Mouse (Mus musculus) heart, postnatal 10 days (tissue): ENCODE results near the gene Kcne4. TPM values are rescaled to one million over a fixed set of nuclear protein-coding genes. Genes with fewer than 3 reads are reported as not detected.

ENCODE experiments used
- DNase-seq, 2 experiments: peaks; one replicate each; pipeline ENCODE4 v3.0.0; 2021
- intact Hi-C: fragments of 180-260 bp; cut with DNase I; formaldehyde crosslinking; loops from one replicate; pipeline ENCODE4 v1.15.1; 2025
- total RNA-seq, 2 experiments: library from RNA; stranded (reverse); gene quantifications; 2 replicates each; pipeline ENCODE4 v1.2.3; 2021

Gene Kcne4
- total RNA-seq, 2 experiments from 2014 or later = 3.1 to 4.4 TPM

DNA sequence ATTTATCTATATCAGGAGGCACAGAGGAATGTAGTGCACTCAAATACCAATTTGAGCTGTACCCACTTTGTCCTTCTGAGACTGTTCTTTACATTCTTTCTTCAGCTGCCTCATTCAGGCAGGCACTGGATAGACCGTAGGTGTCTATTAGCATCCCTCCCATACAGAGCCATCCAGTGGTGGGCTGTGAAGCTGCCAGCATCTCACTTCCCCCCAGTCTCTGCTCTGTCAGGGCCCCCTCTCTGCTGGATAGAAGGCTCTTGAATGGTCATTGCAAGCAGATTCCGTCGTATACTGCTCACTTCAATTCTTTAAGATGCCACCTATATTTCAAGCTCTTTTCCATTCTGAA lies 36.5 kb downstream of the Kcne4 start:
- DNase-seq = no peak
- intact Hi-C loops = no loop called here

- intact Hi-C loops = no loop called here
- DNase-seq = no peak
These were observed 37.7 kb downstream of the Kcne4 start for GRCm38 (mm10) chr1:78854306-78854705.

- DNase-seq = no peak
- intact Hi-C loops = no loop called here
These were observed 43.0 kb downstream of the Kcne4 start for GRCm38 (mm10) chr1:78859573-78859972.

GRCm38 (mm10) chr1:78860056-78860455 lies 43.5 kb downstream of the Kcne4 start:
- DNase-seq = peak; percentile 81 to 82
- intact Hi-C loops = loop anchor here (5.0 kb wide), 2 partner anchors 38 to 133 kb away; no protein-coding TSS in a partner anchor

GRCm38 (mm10) chr1:78862281-78862680 lies 45.7 kb downstream of the Kcne4 start:
- DNase-seq = peak; percentile 63 to 71
- intact Hi-C loops = loop anchor here (5.0 kb wide), 2 partner anchors 40 to 135 kb away; no protein-coding TSS in a partner anchor

DNA sequence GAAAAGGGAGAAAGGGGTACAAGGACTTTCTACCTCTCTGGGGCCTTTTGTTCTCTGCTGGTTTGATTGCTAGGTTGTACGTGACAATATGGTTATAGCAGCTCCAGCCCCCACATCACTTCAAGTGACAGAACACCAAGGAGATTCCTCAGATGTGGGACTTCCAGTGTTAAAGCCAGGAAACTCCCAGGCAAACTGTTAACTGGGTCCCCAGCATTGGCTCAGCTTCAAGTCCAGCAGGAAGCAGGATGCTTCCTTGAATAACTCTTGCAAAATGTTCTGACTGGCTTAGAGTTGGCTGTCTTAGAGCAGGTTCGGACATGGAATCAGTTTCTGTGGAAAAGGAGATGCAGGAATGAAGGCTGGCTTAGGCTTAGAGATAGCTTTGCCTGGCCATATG lies 47.3 kb downstream of the Kcne4 start:
- intact Hi-C loops = loop anchor here (2.0 to 5.0 kb wide), 3 partner anchors 33 to 137 kb away; no protein-coding TSS in a partner anchor
- DNase-seq = peak; percentile 71 to 74

- DNase-seq = peak; percentile 58 to 61
- intact Hi-C loops = loop anchor here (2.0 to 5.0 kb wide), 3 partner anchors 32 to 137 kb away; no protein-coding TSS in a partner anchor
These were observed 47.8 kb downstream of the Kcne4 start for GRCm38 (mm10) chr1:78864351-78864750.

DNA sequence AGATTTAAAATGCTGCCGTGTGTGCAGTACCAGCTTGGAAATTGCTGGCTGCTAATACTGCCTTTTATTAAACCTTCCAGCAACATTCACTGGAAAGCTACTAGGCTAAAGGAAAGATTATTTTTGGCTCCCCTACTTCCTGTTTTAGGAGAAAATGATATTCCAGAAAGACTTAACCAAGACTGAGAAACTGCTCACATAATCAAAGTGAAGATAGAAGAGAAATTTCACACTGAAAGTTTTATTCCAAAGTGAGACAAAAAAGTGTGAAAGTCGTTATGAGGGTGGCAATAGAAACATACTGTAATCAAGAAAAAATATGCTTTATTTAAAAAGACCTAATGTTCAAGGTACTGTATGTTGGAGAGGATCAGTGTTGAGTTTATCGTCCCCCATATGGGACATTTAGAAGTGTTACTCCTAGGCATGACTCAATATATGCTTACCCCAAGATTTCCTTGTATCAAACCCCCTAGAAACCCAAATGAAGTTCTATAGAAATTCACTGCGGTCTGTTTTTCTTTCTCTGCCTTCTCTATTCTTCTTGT lies 48.3 kb downstream of the Kcne4 start:
- DNase-seq = no peak
- intact Hi-C loops = loop anchor here (2.0 to 5.0 kb wide), 3 partner anchors 32 to 138 kb away; no protein-coding TSS in a partner anchor

DNA sequence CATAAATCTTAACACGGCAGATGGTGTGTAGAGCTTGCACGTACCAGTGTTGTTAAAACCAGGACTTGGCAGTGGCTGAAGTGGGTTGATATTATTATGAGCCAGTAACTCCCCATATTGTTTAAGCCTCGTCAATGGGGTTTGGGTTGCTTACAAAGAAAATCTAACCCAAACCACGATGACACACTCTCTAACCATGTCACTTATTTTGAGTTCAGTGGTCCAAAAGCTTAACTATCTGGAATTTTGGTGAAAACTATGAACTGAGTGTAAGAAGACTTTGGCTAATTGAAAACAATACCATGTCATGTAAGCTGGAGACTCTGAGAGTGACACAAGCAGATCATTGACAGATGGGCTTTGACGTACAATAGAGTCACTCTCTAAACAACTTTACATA lies 49.4 kb downstream of the Kcne4 start:
- DNase-seq = no peak
- intact Hi-C loops = loop anchor here (2.0 kb wide), 1 partner anchor 31 kb away; no protein-coding TSS in a partner anchor

- intact Hi-C loops = no loop called here
These were observed 49.9 kb downstream of the Kcne4 start for GRCm38 (mm10) chr1:78866455-78866854.

More at GRCm38 (mm10) chr1:78866455-78866854, 49.9 kb downstream of the Kcne4 start:
- no peak for DNase-seq

Other genes with a start within 250 kb of the Kcne4 start
- gene Acsl3, start 158.9 kb upstream of the Kcne4 start, total RNA-seq = 10 to 100 TPM; 11.3 to 14.4 TPM
- 1 to 10 TPM; 2.8 to 3.1 TPM for gene Utp14b, start 158.7 kb upstream of the Kcne4 start, total RNA-seq